Mouse (Mus musculus) brown adipose tissue, adult 24 weeks (tissue): Measurements from ENCODE around the gene Zfp598. TPM values are rescaled to one million over a fixed set of nuclear protein-coding genes. Genes with fewer than 3 reads are reported as not detected.
"Not testable (repeated sequence)": the region's sequence is repeated elsewhere in the genome, so short reads cannot be mapped to it uniquely, and the experiment has no call there.

Experiments
- H3K27ac ChIP-seq: fragments of 200-500 bp; replicated peaks from 2 replicates; pipeline ENCODE4 v1.5.1; 2012; ENCODE audit warnings: low read depth, mild to moderate bottlenecking, low read length
- H3K4me1 ChIP-seq: fragments of 200-500 bp; 2 replicates; pipeline ENCODE4 v1.6.1; 2012; ENCODE audit warnings: low read length, mixed read lengths; ENCODE audit not compliant: control insufficient read depth, insufficient read depth, insufficient read length
- H3K4me3 ChIP-seq: fragments of 200-500 bp; 2 replicates; pipeline ENCODE4 v1.5.1; 2012; ENCODE audit warnings: low read depth, mild to moderate bottlenecking, low read length, moderate library complexity; ENCODE audit not compliant: insufficient read depth
- polyA plus RNA-seq: library from polyadenylated mRNA; stranded (reverse); fragments of >200 nt; gene quantifications from 2 replicates; pipeline ENCODE4 v1.2.4, GENCODE M21; 2012; ENCODE audit not compliant: missing spikeins, insufficient read depth, insufficient read length

Gene Zfp598
- polyA plus RNA-seq, 1 experiment = 9.2 TPM

- H3K27ac ChIP-seq = no peak within 1 kb of the TSS
- H3K4me3 ChIP-seq = peak within 1 kb of the TSS; percentile 34; the same call in 1 of the 2 replicates
- H3K4me1 ChIP-seq = no peaks in the 10 kb centered on the region
These were observed 11.3 kb upstream of the Zfp598 start, which contains the start of gene Npw for GRCm38 (mm10) chr17:24658017-24658758. Gene Npw, minus strand, starts transcription at chr17:24658457.

DNA sequence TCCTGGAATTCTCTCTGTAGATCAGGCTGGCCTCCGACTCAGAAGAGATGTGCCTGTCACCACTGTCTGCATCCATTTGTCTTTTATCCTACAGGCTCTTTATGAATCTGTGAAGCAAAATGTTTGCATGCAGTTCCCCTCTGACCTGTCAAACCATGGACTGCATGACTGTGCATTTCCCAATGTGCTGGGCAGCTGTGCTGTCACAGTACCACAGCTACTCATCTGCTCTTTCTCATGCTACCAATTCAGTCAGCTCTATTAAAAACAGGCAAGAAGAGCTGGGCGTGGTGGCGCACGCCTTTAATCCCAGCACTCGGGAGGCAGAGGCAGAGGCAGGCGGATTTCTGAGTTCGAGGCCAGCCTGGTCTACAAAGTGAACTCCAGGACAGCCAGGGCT, 2.5 kb upstream of the Zfp598 start:
- not testable (repeated sequence) for H3K4me3 ChIP-seq, H3K27ac ChIP-seq
- H3K4me1 ChIP-seq = peaks cover 10% of the 10 kb centered on the region

DNA sequence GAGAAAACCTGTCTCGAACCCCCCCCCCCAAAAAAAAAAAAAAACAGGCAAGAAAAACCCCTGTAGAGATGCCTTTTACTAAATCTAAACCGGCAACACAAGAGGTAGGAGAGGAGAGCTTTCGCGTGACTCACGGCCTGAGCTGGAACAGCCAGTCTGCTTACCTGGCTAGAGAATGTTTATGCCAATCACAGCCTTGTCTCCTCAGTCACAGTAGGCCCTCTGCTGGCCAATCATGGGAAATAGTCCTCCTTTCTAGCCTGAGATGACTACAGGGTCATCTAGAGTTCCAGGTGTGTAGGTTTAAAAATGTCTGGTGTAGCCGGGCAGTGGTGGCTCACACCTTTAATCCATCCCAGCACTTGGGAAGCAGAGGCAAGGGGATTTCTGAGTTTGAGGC, 2.1 kb upstream of the Zfp598 start:
- no peak overlapping the region for H3K27ac ChIP-seq
- H3K4me3 ChIP-seq = no peak overlapping the region
- H3K4me1 ChIP-seq = peaks cover 13% of the 10 kb centered on the region

GRCm38 (mm10) chr17:24669214-24669544, 308 bp upstream of the Zfp598 start:
- Histone ChIP-seq H3K4me1 (peaks cover 13% of the 10 kb centered on the region), H3K27ac (peak overlapping the region; percentile 73), H3K4me3 (peak overlapping the region; percentile 68)

DNA sequence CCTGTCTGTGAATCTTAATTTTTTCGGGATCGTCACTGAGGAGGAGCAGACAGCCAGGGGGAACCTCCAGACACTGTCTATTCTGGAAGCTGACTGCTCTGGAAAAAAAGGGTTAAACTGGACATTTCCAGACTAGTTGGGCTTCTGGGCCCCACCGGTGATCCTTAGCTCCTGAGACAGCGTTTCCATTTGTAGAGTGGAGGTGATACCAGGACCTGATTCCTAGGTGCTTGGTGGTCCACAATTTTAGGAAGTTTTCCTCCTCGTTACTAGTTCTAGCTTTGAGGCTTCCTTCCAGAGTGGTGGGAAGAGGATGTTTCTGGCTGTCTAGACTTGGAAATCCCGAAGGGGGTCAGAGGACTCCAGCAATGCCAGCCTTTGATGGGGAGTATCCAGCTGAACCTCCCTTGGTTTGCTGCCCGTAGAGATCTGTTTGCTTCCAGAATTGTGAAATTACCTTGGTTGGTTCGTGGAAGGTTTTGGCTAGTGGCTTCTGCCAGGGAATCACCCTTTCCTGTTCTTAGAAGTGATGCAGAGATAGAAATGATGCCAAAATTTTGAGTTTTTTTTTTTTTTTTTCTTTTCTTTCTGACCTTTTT, 858 bp downstream of the Zfp598 start:
- Histone ChIP-seq H3K4me3 (peak overlapping the region; percentile 95), H3K27ac (peak overlapping the region; percentile 87), H3K4me1 (peaks cover 13% of the 10 kb centered on the region)

DNA sequence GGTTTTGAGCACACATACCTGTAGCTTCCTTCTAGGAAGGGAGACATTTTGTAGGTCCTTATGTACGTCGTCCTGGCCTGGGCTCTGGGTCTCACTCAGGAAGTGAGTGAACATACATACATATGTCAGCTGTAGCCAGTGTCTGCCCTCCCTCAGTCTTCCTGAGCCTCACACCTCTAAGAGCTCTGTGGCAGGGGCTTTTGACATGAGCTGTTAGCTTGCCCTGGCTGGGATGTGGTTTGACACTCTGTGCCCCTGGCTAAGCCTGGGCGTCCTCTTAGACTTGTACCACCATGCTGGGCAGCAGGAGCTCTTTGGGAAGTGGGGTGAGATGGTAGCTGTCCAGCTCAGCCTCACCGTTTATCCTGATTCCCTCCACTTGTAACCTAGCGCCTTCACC, 1.9 kb downstream of the Zfp598 start:
- Histone ChIP-seq H3K4me3 (0 out of 2 replicates have a peak overlapping the region, but pooled peaks have one; percentile 10), H3K4me1 (peaks cover 13% of the 10 kb centered on the region), H3K27ac (no peak overlapping the region)

- no peak overlapping the region for H3K27ac ChIP-seq
- H3K4me3 ChIP-seq = peak overlapping the region; percentile 2; the same call in 1 of the 2 replicates
- H3K4me1 ChIP-seq = peaks cover 13% of the 10 kb centered on the region
These were observed 2.7 kb downstream of the Zfp598 start for GRCm38 (mm10) chr17:24672141-24672540.

DNA sequence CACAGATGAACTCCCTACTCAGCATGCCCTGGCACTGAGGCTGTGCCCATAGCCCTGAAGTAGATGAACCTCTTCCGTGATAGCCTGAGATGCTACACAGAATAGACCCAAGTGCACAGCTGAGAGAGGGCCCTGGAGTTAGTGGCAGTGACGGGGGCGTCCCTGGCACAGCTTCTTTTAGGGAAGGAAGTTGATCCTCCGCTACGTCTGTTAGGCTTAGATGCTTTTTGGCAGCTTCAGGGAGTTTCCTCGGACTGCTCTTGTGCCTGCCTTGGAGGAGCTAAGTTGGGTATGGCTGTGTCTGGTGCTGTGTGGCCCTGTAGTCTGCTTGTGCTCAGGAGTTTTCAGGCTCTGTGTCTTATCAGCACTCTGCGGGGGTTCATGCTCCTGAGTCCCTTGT, 4.8 kb downstream of the Zfp598 start:
- H3K4me1 ChIP-seq = peaks cover 13% of the 10 kb centered on the region
- no peak overlapping the region for H3K27ac ChIP-seq
- H3K4me3 ChIP-seq = no peak overlapping the region

DNA sequence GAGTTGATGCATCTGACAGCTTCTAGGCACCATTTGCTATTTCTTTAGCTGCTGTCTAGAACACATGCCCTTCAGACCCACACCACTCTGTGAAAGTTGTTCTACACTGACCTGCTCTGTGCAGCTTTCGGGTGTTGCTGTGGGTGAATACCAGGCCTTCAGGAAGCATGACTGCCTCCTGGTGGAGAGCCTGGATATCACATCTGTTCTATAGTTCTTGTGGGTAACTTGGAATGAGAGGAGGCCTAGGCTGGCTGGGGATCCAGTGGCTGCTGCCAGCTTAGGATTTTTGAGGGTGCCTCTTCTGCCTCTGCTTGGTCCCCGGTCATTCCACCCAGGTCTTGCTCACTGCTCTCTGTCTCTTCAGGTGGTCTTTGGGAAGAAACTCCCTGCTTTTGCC, 6.7 kb downstream of the Zfp598 start:
- Histone ChIP-seq H3K4me1 (peaks cover 10% of the 10 kb centered on the region), H3K27ac (no peak overlapping the region), H3K4me3 (no peak overlapping the region)

DNA sequence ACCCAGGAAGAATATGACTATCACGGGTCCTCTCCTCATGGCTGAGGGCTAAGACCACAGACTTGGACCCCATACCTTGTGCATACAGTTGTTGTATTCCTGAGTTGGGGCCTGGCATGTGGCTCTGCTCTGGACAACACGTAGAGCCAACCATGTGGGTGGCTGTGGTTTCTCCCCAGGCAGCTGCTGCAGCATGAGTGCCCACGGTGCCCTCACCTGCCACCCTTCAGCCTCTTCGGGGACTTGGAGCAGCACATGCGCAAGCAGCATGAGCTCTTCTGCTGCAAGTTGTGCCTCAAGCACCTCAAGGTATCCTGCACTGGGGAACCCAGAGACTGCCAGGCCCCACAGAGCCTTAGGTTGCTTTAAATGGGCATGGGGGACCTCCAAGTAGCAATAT, 7.4 kb downstream of the Zfp598 start:
- H3K27ac ChIP-seq = no peak overlapping the region
- H3K4me3 ChIP-seq = no peak overlapping the region
- H3K4me1 ChIP-seq = peaks cover 5% of the 10 kb centered on the region

GRCm38 (mm10) chr17:24677500-24678080, 8.1 kb downstream of the Zfp598 start:
- Histone ChIP-seq H3K4me1 (no peaks in the 10 kb centered on the region; the same call in 1 of the 2 replicates), H3K27ac (no peak overlapping the region), H3K4me3 (no peak overlapping the region)

- H3K27ac ChIP-seq = no peak overlapping the region
- no peaks in the 10 kb centered on the region; the same call in 1 of the 2 replicates for H3K4me1 ChIP-seq
- H3K4me3 ChIP-seq = 0 out of 2 replicates have a peak overlapping the region, but pooled peaks have one; percentile 9
These were observed 17.0 kb downstream of the Zfp598 start for GRCm38 (mm10) chr17:24686514-24686913.

- no peaks in the 10 kb centered on the region; the same call in 1 of the 2 replicates for H3K4me1 ChIP-seq
- H3K27ac ChIP-seq = no peak overlapping the region
- peak overlapping the region; percentile 66 for H3K4me3 ChIP-seq
These were observed 17.7 kb downstream of the Zfp598 start for GRCm38 (mm10) chr17:24687146-24687595.

- Histone ChIP-seq H3K4me1 (no peaks in the 10 kb centered on the region; the same call in 1 of the 2 replicates), H3K4me3 (peak overlapping the region; percentile 66), H3K27ac (no peak overlapping the region)
These were observed 18.1 kb downstream of the Zfp598 start for GRCm38 (mm10) chr17:24687599-24687998.

- Histone ChIP-seq H3K4me3 (peak within 1 kb of the TSS; percentile 36), H3K4me1 (no peaks in the 10 kb centered on the region; the same call in 1 of the 2 replicates), H3K27ac (no peak within 1 kb of the TSS)
These were observed 20.0 kb downstream of the Zfp598 start, which contains the start of gene Syngr3 for GRCm38 (mm10) chr17:24689251-24690081. Gene Syngr3, minus strand, starts transcription at chr17:24689955.
